Mouse (Mus musculus): ENCODE measurements at regions not wholly inside any gene's neighbourhood (a gene's known extent, or its start where the extent isn't known, plus 50 kb on each side); places are given as distances from the start of the nearest gene placed in this dataset.

- H3K27ac ChIP-seq (ENCODE audit: insufficient read depth, low read length) = no peak overlapping the region
- H3K4me3 ChIP-seq (ENCODE audit: insufficient read depth, low read length) = no peak overlapping the region
- H3K4me1 ChIP-seq (ENCODE audit: control insufficient read depth, insufficient read depth, low read length) = peaks cover 7% of the 10 kb centered on the region
- no peak for TF ChIP-seq CTCF (IDR thresholded peaks at IDR 0.05; ENCODE audit: borderline replicate concordance, insufficient read depth, low read length)
- no peak for TF ChIP-seq POLR2A (IDR thresholded peaks at IDR 0.05; ENCODE audit: low read depth, low read length)
These were observed 113.8 kb upstream of the Mgme1 start for GRCm38 (mm10) chr2:144156456-144157211.

- Histone ChIP-seq H3K27ac (ENCODE audit: insufficient read depth, low read length) (no peak overlapping the region), H3K4me3 (ENCODE audit: insufficient read depth, low read length) (no peak overlapping the region), H3K4me1 (ENCODE audit: control insufficient read depth, insufficient read depth, low read length) (peaks cover 7% of the 10 kb centered on the region)
- no peak for TF ChIP-seq POLR2A (IDR thresholded peaks at IDR 0.05; ENCODE audit: low read depth, low read length)
- TF ChIP-seq CTCF (IDR thresholded peaks at IDR 0.05; ENCODE audit: borderline replicate concordance, insufficient read depth, low read length) = no peak
These were observed 113.1 kb upstream of the Mgme1 start for GRCm38 (mm10) chr2:144157343-144157742.

- H3K4me1 ChIP-seq (ENCODE audit: control insufficient read depth, insufficient read depth, low read length) = peaks cover 7% of the 10 kb centered on the region
- H3K27ac ChIP-seq (ENCODE audit: insufficient read depth, low read length) = no peak overlapping the region
- TF ChIP-seq POLR2A (IDR thresholded peaks at IDR 0.05; ENCODE audit: low read depth, low read length) (no peak), CTCF (IDR thresholded peaks at IDR 0.05; ENCODE audit: borderline replicate concordance, insufficient read depth, low read length) (no peak)
- no peak overlapping the region for H3K4me3 ChIP-seq (ENCODE audit: insufficient read depth, low read length)
These were observed 112.2 kb upstream of the Mgme1 start for GRCm38 (mm10) chr2:144158256-144158655.

- H3K27ac ChIP-seq (ENCODE audit: insufficient read depth, low read length) = peak overlapping the region; percentile 97
- no peak overlapping the region for H3K4me3 ChIP-seq (ENCODE audit: insufficient read depth, low read length)
- peaks cover 11% of the 10 kb centered on the region for H3K4me1 ChIP-seq (ENCODE audit: control insufficient read depth, insufficient read depth, low read length)
- TF ChIP-seq POLR2A (IDR thresholded peaks at IDR 0.05; ENCODE audit: low read depth, low read length) (peak; percentile 59), CTCF (IDR thresholded peaks at IDR 0.05; ENCODE audit: borderline replicate concordance, insufficient read depth, low read length) (no peak)
These were observed 110.6 kb upstream of the Mgme1 start for GRCm38 (mm10) chr2:144159854-144160331.

GRCm38 (mm10) chr2:144160434-144160833, 110.0 kb upstream of the Mgme1 start:
- no peak for TF ChIP-seq CTCF (IDR thresholded peaks at IDR 0.05; ENCODE audit: borderline replicate concordance, insufficient read depth, low read length)
- no peak for TF ChIP-seq POLR2A (IDR thresholded peaks at IDR 0.05; ENCODE audit: low read depth, low read length)
- H3K4me3 ChIP-seq (ENCODE audit: insufficient read depth, low read length) = no peak overlapping the region
- H3K27ac ChIP-seq (ENCODE audit: insufficient read depth, low read length) = peak overlapping the region; percentile 97
- peaks cover 11% of the 10 kb centered on the region for H3K4me1 ChIP-seq (ENCODE audit: control insufficient read depth, insufficient read depth, low read length)

- Histone ChIP-seq H3K4me3 (ENCODE audit: insufficient read depth, low read length) (no peak overlapping the region), H3K27ac (ENCODE audit: insufficient read depth, low read length) (peak overlapping the region; percentile 29; the same call in 1 of the 2 replicates), H3K4me1 (ENCODE audit: control insufficient read depth, insufficient read depth, low read length) (peaks cover 11% of the 10 kb centered on the region)
- no peak for TF ChIP-seq CTCF (IDR thresholded peaks at IDR 0.05; ENCODE audit: borderline replicate concordance, insufficient read depth, low read length)
- TF ChIP-seq POLR2A (IDR thresholded peaks at IDR 0.05; ENCODE audit: low read depth, low read length) = no peak
These were observed 108.6 kb upstream of the Mgme1 start for GRCm38 (mm10) chr2:144161852-144162251.

GRCm38 (mm10) chr2:144164102-144164501, 106.4 kb upstream of the Mgme1 start:
- Histone ChIP-seq H3K4me1 (ENCODE audit: control insufficient read depth, insufficient read depth, low read length) (peaks cover 15% of the 10 kb centered on the region), H3K27ac (ENCODE audit: insufficient read depth, low read length) (peak overlapping the region; percentile 99), H3K4me3 (ENCODE audit: insufficient read depth, low read length) (peak overlapping the region; percentile 16)
- peak; percentile 47 for TF ChIP-seq POLR2A (IDR thresholded peaks at IDR 0.05; ENCODE audit: low read depth, low read length)
- no peak for TF ChIP-seq CTCF (IDR thresholded peaks at IDR 0.05; ENCODE audit: borderline replicate concordance, insufficient read depth, low read length)

GRCm38 (mm10) chr2:144164986-144165821, 105.3 kb upstream of the Mgme1 start:
- H3K27ac ChIP-seq (ENCODE audit: insufficient read depth, low read length) = peak overlapping the region; percentile 99
- TF ChIP-seq CTCF (IDR thresholded peaks at IDR 0.05; ENCODE audit: borderline replicate concordance, insufficient read depth, low read length) = no peak
- peak; percentile 34 for TF ChIP-seq POLR2A (IDR thresholded peaks at IDR 0.05; ENCODE audit: low read depth, low read length)
- H3K4me1 ChIP-seq (ENCODE audit: control insufficient read depth, insufficient read depth, low read length) = peaks cover 12% of the 10 kb centered on the region; the same call in 1 of the 2 replicates
- peak overlapping the region; percentile 62 for H3K4me3 ChIP-seq (ENCODE audit: insufficient read depth, low read length)

- H3K4me3 ChIP-seq (ENCODE audit: insufficient read depth, low read length) = peak overlapping the region; percentile 62
- H3K27ac ChIP-seq (ENCODE audit: insufficient read depth, low read length) = peak overlapping the region; percentile 99
- peak; percentile 43; the same call in 1 of the 2 replicates for TF ChIP-seq POLR2A (IDR thresholded peaks at IDR 0.05; ENCODE audit: low read depth, low read length)
- no peak for TF ChIP-seq CTCF (IDR thresholded peaks at IDR 0.05; ENCODE audit: borderline replicate concordance, insufficient read depth, low read length)
- peaks cover 11% of the 10 kb centered on the region; the same call in 1 of the 2 replicates for H3K4me1 ChIP-seq (ENCODE audit: control insufficient read depth, insufficient read depth, low read length)
These were observed 104.2 kb upstream of the Mgme1 start for GRCm38 (mm10) chr2:144166102-144166750.

Data from embryonic fibroblast, embryonic 13.5 days (primary cell).